Mouse (Mus musculus): ENCODE measurements around the gene Thap2. TPM values are rescaled to one million over a fixed set of nuclear protein-coding genes. Genes with fewer than 3 reads are reported as not detected.
A peak's percentile ranks its signal among the peaks of the same experiment; 100 is the strongest.

Gene Thap2
- total RNA-seq, 1 experiment = 7.5 TPM

DNA sequence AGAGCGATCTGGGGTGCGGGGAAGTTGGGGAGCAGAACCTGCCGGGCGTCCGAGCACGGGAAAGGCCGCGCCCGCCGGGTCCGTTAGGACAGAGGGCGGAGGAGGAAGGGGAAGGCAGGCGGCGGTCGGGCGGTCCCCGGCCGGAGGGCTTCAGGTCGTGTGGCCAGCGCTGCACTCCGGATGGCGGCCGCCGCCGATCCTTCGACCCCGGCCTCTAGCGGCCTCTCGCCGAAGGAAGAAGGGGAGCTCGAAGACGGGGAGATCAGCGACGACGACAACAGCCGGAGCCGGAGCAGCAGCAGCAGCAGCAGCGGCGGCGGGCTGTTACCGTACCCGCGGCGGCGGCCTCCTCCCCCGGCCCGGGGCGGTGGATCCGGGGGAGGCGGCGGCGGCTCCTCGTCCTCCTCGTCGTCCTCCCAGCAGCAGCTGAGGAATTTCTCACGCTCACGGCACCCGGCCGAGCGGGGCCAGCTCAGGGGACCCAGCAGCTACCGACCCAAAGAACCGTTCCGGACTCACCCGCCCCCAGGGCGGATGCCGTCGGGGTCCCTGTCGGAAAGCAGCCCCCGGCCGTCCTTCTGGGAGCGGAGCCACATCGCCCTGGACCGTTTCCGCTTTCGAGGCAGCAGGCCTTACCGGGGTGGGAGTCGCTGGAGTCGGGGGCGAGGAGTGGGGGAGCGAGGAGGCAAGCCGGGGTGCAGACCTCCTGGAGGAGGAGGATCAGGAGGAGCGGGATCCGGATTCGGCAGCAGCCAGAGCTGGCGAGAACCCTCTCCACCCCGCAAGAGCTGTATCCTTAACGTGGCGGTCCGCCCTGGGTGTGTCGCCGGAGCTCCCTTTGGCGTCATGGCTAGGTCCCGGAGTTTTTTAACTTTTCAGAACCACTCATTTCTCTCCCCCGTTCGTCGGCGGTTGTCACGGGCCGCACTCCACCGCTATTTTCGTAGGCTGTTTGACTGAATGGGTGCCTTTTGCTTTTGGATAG is 1.1 kb upstream of the Thap2 start:
- H3K27ac ChIP-seq (ENCODE audit: insufficient read depth, low read depth, low read length, poor library complexity, severe bottlenecking) = peak overlapping the region; percentile 42
- H3K9me3 ChIP-seq (ENCODE audit: control insufficient read depth, insufficient read depth, low read depth, low read length) = no peaks in the 10 kb centered on the region
- TF ChIP-seq CHD2 (IDR thresholded peaks at IDR 0.05; ENCODE audit: low read depth, low read length) (no peak), ZNF384 (IDR thresholded peaks at IDR 0.05; ENCODE audit: low read depth, low read length) (no peak), HCFC1 (IDR thresholded peaks at IDR 0.05; ENCODE audit: borderline replicate concordance, insufficient read depth, low read length) (no peak), ZC3H11A (IDR thresholded peaks at IDR 0.05; ENCODE audit: borderline replicate concordance, low read depth, low read length) (no peak), MAFK (IDR thresholded peaks at IDR 0.05; ENCODE audit: insufficient read depth, low read depth, low read length) (no peak)
- H3K4me1 ChIP-seq (ENCODE audit: control insufficient read depth in 2 of 2, insufficient read depth in 2 of 2, low read length in 2 of 2, poor library complexity in 1 of 2) = peaks cover 5 to 8% of the 10 kb centered on the region in 2 experiments; a peak in 1 of 4 replicates
- peaks cover 2% of the 10 kb centered on the region; the same call in 1 of the 2 replicates for H3K36me3 ChIP-seq (ENCODE audit: control insufficient read depth, insufficient read depth, low read length, poor library complexity, severe bottlenecking)
- H3K4me3 ChIP-seq (ENCODE audit: insufficient read depth in 1 of 2, low read depth in 1 of 2, low read length in 2 of 2, poor library complexity in 1 of 2, severe bottlenecking in 1 of 2) = peak overlapping the region; percentile 75 to 81
- no peak for DNase-seq (ENCODE audit: low read depth, low spot score)
- H3K9ac ChIP-seq (ENCODE audit: insufficient read depth, low read depth, low read length, poor library complexity, severe bottlenecking) = peak overlapping the region; percentile 91
- in situ Hi-C loops (cut with MboI; ENCODE audit: low sequenced_read_pairs in 2 of 2, unreplicated experiment in 2 of 2) = no loop called here

DNA sequence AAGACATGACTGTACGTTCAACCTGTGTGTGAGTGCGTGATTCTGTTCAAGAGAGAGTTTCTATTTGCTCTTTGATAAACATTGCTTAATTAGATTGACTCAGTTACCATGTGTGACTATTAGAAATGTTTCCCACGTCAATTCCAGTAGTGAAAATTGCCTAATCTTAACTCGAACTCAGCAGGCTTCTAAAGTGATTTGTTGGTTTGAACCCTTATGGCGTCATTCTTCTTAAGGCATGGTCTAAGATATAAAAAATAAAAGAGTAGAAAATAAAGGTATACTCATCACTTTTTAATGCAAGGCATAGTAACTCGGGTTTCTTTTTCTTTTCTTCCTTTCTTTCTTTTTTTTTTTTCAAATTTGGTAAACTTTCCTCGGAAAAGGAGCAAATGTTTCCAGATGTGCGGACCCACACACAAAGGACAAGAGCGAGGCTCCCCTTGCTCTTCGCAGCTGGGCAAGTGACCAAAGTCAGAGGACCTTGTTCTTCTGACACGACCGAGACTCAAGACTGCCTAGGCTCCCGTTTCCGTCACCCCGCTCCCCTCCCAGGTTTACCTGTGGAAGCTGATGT is 511 bp downstream of the Thap2 start:
- in situ Hi-C loops (cut with MboI; ENCODE audit: low sequenced_read_pairs in 2 of 2, unreplicated experiment in 2 of 2) = no loop called here
- H3K9me3 ChIP-seq (ENCODE audit: control insufficient read depth, insufficient read depth, low read depth, low read length) = no peaks in the 10 kb centered on the region
- TF ChIP-seq HCFC1 (IDR thresholded peaks at IDR 0.05; ENCODE audit: borderline replicate concordance, insufficient read depth, low read length) (no peak), ZNF384 (IDR thresholded peaks at IDR 0.05; ENCODE audit: low read depth, low read length) (no peak), MAFK (IDR thresholded peaks at IDR 0.05; ENCODE audit: insufficient read depth, low read depth, low read length) (no peak), CHD2 (IDR thresholded peaks at IDR 0.05; ENCODE audit: low read depth, low read length) (no peak), ZC3H11A (IDR thresholded peaks at IDR 0.05; ENCODE audit: borderline replicate concordance, low read depth, low read length) (no peak)
- peak overlapping the region; percentile 75 to 81 for H3K4me3 ChIP-seq (ENCODE audit: insufficient read depth in 1 of 2, low read depth in 1 of 2, low read length in 2 of 2, poor library complexity in 1 of 2, severe bottlenecking in 1 of 2)
- peaks cover 5 to 8% of the 10 kb centered on the region in 2 experiments; a peak in 1 of 4 replicates for H3K4me1 ChIP-seq (ENCODE audit: control insufficient read depth in 2 of 2, insufficient read depth in 2 of 2, low read length in 2 of 2, poor library complexity in 1 of 2)
- peaks cover 2% of the 10 kb centered on the region; the same call in 1 of the 2 replicates for H3K36me3 ChIP-seq (ENCODE audit: control insufficient read depth, insufficient read depth, low read length, poor library complexity, severe bottlenecking)
- H3K27ac ChIP-seq (ENCODE audit: insufficient read depth, low read depth, low read length, poor library complexity, severe bottlenecking) = peak overlapping the region; percentile 81
- no peak for DNase-seq (ENCODE audit: low read depth, low spot score)
- H3K9ac ChIP-seq (ENCODE audit: insufficient read depth, low read depth, low read length, poor library complexity, severe bottlenecking) = peak overlapping the region; percentile 91

DNA sequence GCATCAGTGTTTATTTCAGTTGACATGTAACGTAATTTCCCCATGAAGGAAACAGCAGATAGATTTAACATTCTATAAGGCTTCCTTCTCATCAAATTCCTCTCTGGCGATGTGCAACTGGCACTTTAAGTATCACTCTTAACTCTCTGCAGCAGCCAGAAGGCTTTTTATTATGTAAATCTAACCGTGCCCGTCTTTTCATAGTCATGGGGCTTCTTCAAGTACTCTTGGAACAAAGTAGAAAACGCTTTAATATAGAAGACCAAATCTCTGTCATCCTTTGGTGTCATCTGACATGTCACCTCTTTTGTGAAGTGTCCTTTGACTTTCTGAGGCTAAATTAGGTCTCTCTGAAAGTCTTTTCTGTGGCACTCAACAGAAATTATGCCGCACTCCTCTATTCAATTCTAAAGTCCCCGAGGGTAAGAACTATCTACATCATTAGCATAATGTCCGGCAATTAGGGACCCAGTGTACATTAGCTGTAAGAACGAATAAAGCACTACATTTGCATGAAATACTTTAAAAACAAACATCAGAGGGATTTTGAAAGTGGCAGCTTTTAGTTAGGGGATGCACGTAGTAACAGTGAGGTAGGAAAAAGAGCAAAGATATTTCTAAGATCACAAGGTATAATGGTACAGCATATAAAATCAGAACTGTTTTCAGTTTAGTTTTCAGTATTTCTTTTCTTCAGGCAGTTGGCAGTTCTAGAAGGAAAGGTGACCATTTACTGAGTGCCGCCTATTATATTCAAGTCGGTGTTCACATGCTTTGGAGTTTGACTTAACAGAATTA is 1.2 kb downstream of the Thap2 start:
- H3K27ac ChIP-seq (ENCODE audit: insufficient read depth, low read depth, low read length, poor library complexity, severe bottlenecking) = no peak overlapping the region
- H3K9ac ChIP-seq (ENCODE audit: insufficient read depth, low read depth, low read length, poor library complexity, severe bottlenecking) = no peak overlapping the region
- H3K36me3 ChIP-seq (ENCODE audit: control insufficient read depth, insufficient read depth, low read length, poor library complexity, severe bottlenecking) = no peaks in the 10 kb centered on the region; the same call in 1 of the 2 replicates
- in situ Hi-C loops (cut with MboI; ENCODE audit: low sequenced_read_pairs in 2 of 2, unreplicated experiment in 2 of 2) = no loop called here
- no peaks in the 10 kb centered on the region for H3K9me3 ChIP-seq (ENCODE audit: control insufficient read depth, insufficient read depth, low read depth, low read length)
- DNase-seq (ENCODE audit: low read depth, low spot score) = no peak
- H3K4me3 ChIP-seq (ENCODE audit: insufficient read depth in 1 of 2, low read depth in 1 of 2, low read length in 2 of 2, poor library complexity in 1 of 2, severe bottlenecking in 1 of 2) = peak overlapping the region; percentile 75 to 81; a peak in 3 of 4 replicates
- no peak for TF ChIP-seq ZNF384 (IDR thresholded peaks at IDR 0.05; ENCODE audit: low read depth, low read length)
- no peak for TF ChIP-seq ZC3H11A (IDR thresholded peaks at IDR 0.05; ENCODE audit: borderline replicate concordance, low read depth, low read length)
- TF ChIP-seq CHD2 (IDR thresholded peaks at IDR 0.05; ENCODE audit: low read depth, low read length) = no peak
- no peak for TF ChIP-seq MAFK (IDR thresholded peaks at IDR 0.05; ENCODE audit: insufficient read depth, low read depth, low read length)
- TF ChIP-seq HCFC1 (IDR thresholded peaks at IDR 0.05; ENCODE audit: borderline replicate concordance, insufficient read depth, low read length) = no peak
- peaks cover 5 to 8% of the 10 kb centered on the region in 2 experiments; a peak in 1 of 4 replicates for H3K4me1 ChIP-seq (ENCODE audit: control insufficient read depth in 2 of 2, insufficient read depth in 2 of 2, low read length in 2 of 2, poor library complexity in 1 of 2)

DNA sequence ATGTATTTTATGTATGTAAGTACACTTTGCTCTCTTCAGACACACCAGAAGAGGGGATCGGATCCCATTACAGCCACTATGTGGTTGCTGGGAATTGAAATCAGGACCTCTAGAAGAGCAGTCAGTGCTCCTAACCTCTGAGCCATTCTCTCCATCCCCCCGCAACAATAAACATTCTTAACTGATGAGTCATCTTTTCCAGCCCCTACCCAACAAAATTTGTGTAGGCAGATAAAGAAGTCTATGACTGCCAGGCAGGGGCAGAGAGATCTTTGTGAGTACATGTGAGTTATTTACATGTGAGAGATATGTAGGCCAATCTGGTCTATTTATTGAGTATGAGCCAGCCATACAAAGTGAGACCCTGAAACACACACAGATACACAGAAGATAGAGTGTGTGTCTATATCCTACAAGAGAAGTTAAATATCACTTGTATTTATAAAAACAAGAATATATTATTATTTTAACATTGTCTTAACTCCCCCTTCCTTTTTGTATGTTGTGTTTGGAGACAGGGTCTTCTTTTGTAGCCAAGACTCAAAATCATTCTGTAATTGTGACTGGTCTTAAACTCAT is 2.6 kb downstream of the Thap2 start:
- Histone ChIP-seq H3K4me3 (ENCODE audit: insufficient read depth in 1 of 2, low read depth in 1 of 2, low read length in 2 of 2, poor library complexity in 1 of 2, severe bottlenecking in 1 of 2) (no peak overlapping the region), H3K36me3 (ENCODE audit: control insufficient read depth, insufficient read depth, low read length, poor library complexity, severe bottlenecking) (no peaks in the 10 kb centered on the region), H3K27ac (ENCODE audit: insufficient read depth, low read depth, low read length, poor library complexity, severe bottlenecking) (no peak overlapping the region), H3K9ac (ENCODE audit: insufficient read depth, low read depth, low read length, poor library complexity, severe bottlenecking) (no peak overlapping the region), H3K4me1 (ENCODE audit: control insufficient read depth in 2 of 2, insufficient read depth in 2 of 2, low read length in 2 of 2, poor library complexity in 1 of 2) (peaks cover 5 to 6% of the 10 kb centered on the region in 2 experiments; a peak in 1 of 4 replicates), H3K9me3 (ENCODE audit: control insufficient read depth, insufficient read depth, low read depth, low read length) (no peaks in the 10 kb centered on the region)
- TF ChIP-seq ZNF384 (IDR thresholded peaks at IDR 0.05; ENCODE audit: low read depth, low read length) = no peak
- no peak for DNase-seq (ENCODE audit: low read depth, low spot score)
- in situ Hi-C loops (cut with MboI; ENCODE audit: low sequenced_read_pairs in 2 of 2, unreplicated experiment in 2 of 2) = no loop called here
